Comparison of ENCODE assay signal across 22 mouse cellular contexts in genomic region chr4:104766065-104766464, GRCm38 (mm10). TPM values are rescaled to one million over a fixed set of nuclear protein-coding genes. Genes with fewer than 3 reads are reported as not detected.
"Had no signal": no experiment of that assay in that cellular context is flagged by ENCODE, and none has a peak within 500 bp of the region (broad histone marks: within the 10 kb centered on the region; RNA-seq: fewer than 3 reads in every experiment).

C8b (plus strand) TSS chr4:104766317.

- ATAC-seq: intestine, embryonic 15.5 days; lung, postnatal 0 days; midbrain, embryonic 13.5 days had no signal

- H3K4me2 ChIP-seq: intestine, embryonic 15.5 days; kidney, embryonic 15.5 days; limb, embryonic 12.5 days; limb, embryonic 15.5 days; lung, embryonic 14.5 days; midbrain, embryonic 13.5 days; neural tube, embryonic 12.5 days; neural tube, embryonic 15.5 days; stomach, embryonic 15.5 days had no signal

- H3K9me3 ChIP-seq: intestine, embryonic 15.5 days; kidney, embryonic 15.5 days; limb, embryonic 12.5 days; limb, embryonic 15.5 days; midbrain, embryonic 13.5 days; neural tube, embryonic 12.5 days; neural tube, embryonic 15.5 days; stomach, embryonic 15.5 days had no signal

- H3K27ac ChIP-seq: intestine, embryonic 15.5 days; kidney, embryonic 15.5 days; limb, embryonic 12.5 days; limb, embryonic 15.5 days; macrophage; midbrain, embryonic 13.5 days; neural tube, embryonic 12.5 days; neural tube, embryonic 15.5 days; stomach, embryonic 15.5 days had no signal

- H3K36me3 ChIP-seq: intestine, embryonic 15.5 days; kidney, embryonic 15.5 days; limb, embryonic 12.5 days; limb, embryonic 15.5 days; midbrain, embryonic 13.5 days; neural tube, embryonic 12.5 days; neural tube, embryonic 15.5 days; stomach, embryonic 15.5 days had no signal

- H3K9ac ChIP-seq: intestine, embryonic 15.5 days; kidney, embryonic 15.5 days; limb, embryonic 12.5 days; limb, embryonic 15.5 days; lung, embryonic 14.5 days; midbrain, embryonic 13.5 days; neural tube, embryonic 12.5 days; neural tube, embryonic 15.5 days; stomach, embryonic 15.5 days had no signal

- H3K4me1 ChIP-seq: intestine, embryonic 15.5 days; limb, embryonic 12.5 days; limb, embryonic 15.5 days; stomach, embryonic 15.5 days had no signal

- H3K4me3 ChIP-seq: intestine, embryonic 15.5 days; kidney, embryonic 15.5 days; limb, embryonic 12.5 days; limb, embryonic 15.5 days; midbrain, embryonic 13.5 days; neural tube, embryonic 12.5 days; neural tube, embryonic 15.5 days; stomach, embryonic 15.5 days had no signal

- H3K27me3 ChIP-seq: intestine, embryonic 15.5 days; kidney, embryonic 15.5 days; limb, embryonic 15.5 days; midbrain, embryonic 13.5 days; neural tube, embryonic 12.5 days; neural tube, embryonic 15.5 days; stomach, embryonic 15.5 days had no signal

- DNase-seq: kidney, adult 11 months; kidney, adult 8-10 months; kidney, postnatal 10 days; kidney, postnatal 36 days; left cerebral cortex, postnatal 4 days; lung, embryonic 14.5 days; right cerebral cortex, postnatal 25 days; spleen, adult 18-20 months; thymus, adult 2 months; thymus, postnatal 14 days had no signal

RNA-seq across cellular contexts. Expression of gene C8b, which starts in this region (rescaled TPM):
- total RNA-seq: megakaryocyte, adult 5-6 weeks; midbrain, postnatal 0 days had no signal
- polyA plus RNA-seq: limb, embryonic 12.5 days; limb, embryonic 15.5 days; lung, embryonic 14.5 days; lung, postnatal 0 days; macrophage; midbrain, embryonic 13.5 days; neural tube, embryonic 12.5 days; thymus, adult 2 months had no signal
